8 mouse cellular contexts compared by ENCODE assay signal in genomic region chr2:165486881-165487535, GRCm38 (mm10). TPM values are rescaled to one million over a fixed set of nuclear protein-coding genes. Genes with fewer than 3 reads are reported as not detected.
DNase-seq lines count a peak whose midpoint lies in the region; ATAC-seq and TF ChIP-seq lines count a peak whose summit lies in the region.

No protein-coding gene starts in this region.

- H3K27ac ChIP-seq in heart, embryonic 10.5 days, result no peak overlapping the region
- H3K27ac ChIP-seq in forebrain, embryonic 14.5 days (ENCODE audit: low read depth, low read length), result no peak overlapping the region
- H3K27ac ChIP-seq in hindbrain, postnatal 0 days, result peak overlapping the region; percentile 26; the same call in 1 of the 2 replicates
- no peak overlapping the region for H3K27ac ChIP-seq in midbrain, embryonic 10.5 days (replicated peaks)
- H3K27ac ChIP-seq in spleen, adult 2 months (ENCODE audit: insufficient read depth, low read length), result no peak overlapping the region

- H3K4me2 ChIP-seq in forebrain, embryonic 14.5 days (ENCODE audit: low read length), result no peak overlapping the region
- H3K4me2 ChIP-seq in hindbrain, postnatal 0 days (ENCODE audit: low read depth, low read length), result no peak overlapping the region

- peak; percentile 91 for DNase-seq in heart, adult 11 months
- DNase-seq in heart, embryonic 10.5 days (ENCODE audit: low spot score), result no peak
- DNase-seq in brain, embryonic 14.5 days (ENCODE audit: low read depth), result peak; percentile 80
- peak; percentile 79 for DNase-seq in forebrain, embryonic 14.5 days (ENCODE audit: low spot score)
- peak; percentile 80 for DNase-seq in hindbrain, postnatal 0 days (ENCODE audit: low spot score)
- DNase-seq in left cerebral cortex, postnatal 14 days (ENCODE audit: low spot score in 2 of 2), result peak; percentile 69 to 76
- peak; percentile 66 for DNase-seq in midbrain, embryonic 10.5 days (ENCODE audit: low spot score)
- DNase-seq in spleen, adult 2 months (ENCODE audit: low read depth in 1 of 2, low spot score in 2 of 2), result peak in 1 of 2 experiments; percentile 43

- 24% methylated on average over 8 of the region's 8 CpGs for WGBS in heart, embryonic 10.5 days
- WGBS in forebrain, embryonic 14.5 days, result 24% methylated on average over 8 of the region's 8 CpGs
- 14% methylated on average over 8 of the region's 8 CpGs for WGBS in hindbrain, postnatal 0 days
- 27% methylated on average over 8 of the region's 8 CpGs for WGBS in midbrain, embryonic 10.5 days
- 15% methylated on average over 8 of the region's 8 CpGs for WGBS in spleen, adult 2 months

- intact Hi-C loops in left cerebral cortex, postnatal 14 days (cut with DNase I), result loop anchor here (2.0 to 10.0 kb wide), 2 partner anchors 94 to 412 kb away; no protein-coding TSS in a partner anchor

- ATAC-seq in forebrain, embryonic 14.5 days, result peak; percentile 74
- peak; percentile 76 for ATAC-seq in hindbrain, postnatal 0 days

- H3K36me3 ChIP-seq in heart, embryonic 10.5 days, result peaks cover 29% of the 10 kb centered on the region
- H3K36me3 ChIP-seq in forebrain, embryonic 14.5 days (ENCODE audit: control insufficient read depth, insufficient read depth, low read length), result peaks cover 33% of the 10 kb centered on the region
- H3K36me3 ChIP-seq in hindbrain, postnatal 0 days (ENCODE audit: insufficient read depth, low read length), result peaks cover 19% of the 10 kb centered on the region; the same call in 1 of the 2 replicates
- peaks cover 31% of the 10 kb centered on the region for H3K36me3 ChIP-seq in midbrain, embryonic 10.5 days
- H3K36me3 ChIP-seq in spleen, adult 2 months (ENCODE audit: control insufficient read depth, insufficient read depth, low read length), result peaks cover 2% of the 10 kb centered on the region; the same call in 1 of the 2 replicates

- no peak overlapping the region for H3K4me3 ChIP-seq in heart, embryonic 10.5 days
- H3K4me3 ChIP-seq in forebrain, embryonic 14.5 days (ENCODE audit: low read depth, low read length), result no peak overlapping the region
- no peak overlapping the region for H3K4me3 ChIP-seq in hindbrain, postnatal 0 days (ENCODE audit: low read length)
- H3K4me3 ChIP-seq in midbrain, embryonic 10.5 days, result no peak overlapping the region
- no peak overlapping the region for H3K4me3 ChIP-seq in spleen, adult 2 months (ENCODE audit: extremely low read depth, insufficient read depth, insufficient read length)

- H3K9me3 ChIP-seq in heart, embryonic 10.5 days, result no peaks in the 10 kb centered on the region
- H3K9me3 ChIP-seq in forebrain, embryonic 14.5 days (replicated peaks; ENCODE audit: control insufficient read depth, low read length), result no peaks in the 10 kb centered on the region
- H3K9me3 ChIP-seq in hindbrain, postnatal 0 days (ENCODE audit: low read length), result no peaks in the 10 kb centered on the region
- H3K9me3 ChIP-seq in midbrain, embryonic 10.5 days (replicated peaks), result no peaks in the 10 kb centered on the region

- TF ChIP-seq POLR2A in brain, embryonic 14.5 days (IDR thresholded peaks at IDR 0.05; ENCODE audit: borderline replicate concordance, extremely low read depth, insufficient read depth, insufficient read length, poor library complexity, severe bottlenecking), result no peak
- no peak for TF ChIP-seq POLR2A in spleen, adult 2 months (IDR thresholded peaks at IDR 0.05; ENCODE audit: low read depth, low read length)

- peaks cover 7% of the 10 kb centered on the region; the same call in 1 of the 2 replicates for H3K27me3 ChIP-seq in heart, embryonic 10.5 days (ENCODE audit: insufficient read depth, poor library complexity, severe bottlenecking)
- H3K27me3 ChIP-seq in forebrain, embryonic 14.5 days (replicated peaks; ENCODE audit: control insufficient read depth, insufficient read depth, low read length), result no peaks in the 10 kb centered on the region
- no peaks in the 10 kb centered on the region for H3K27me3 ChIP-seq in hindbrain, postnatal 0 days (ENCODE audit: insufficient read depth, low read length)
- no peaks in the 10 kb centered on the region for H3K27me3 ChIP-seq in midbrain, embryonic 10.5 days (ENCODE audit: low read depth, poor library complexity, severe bottlenecking)
- no peaks in the 10 kb centered on the region for H3K27me3 ChIP-seq in spleen, adult 2 months (ENCODE audit: control insufficient read depth, insufficient read depth, low read length)

- H3K4me1 ChIP-seq in heart, embryonic 10.5 days, result peaks cover 8% of the 10 kb centered on the region; the same call in 1 of the 2 replicates
- H3K4me1 ChIP-seq in forebrain, embryonic 14.5 days (ENCODE audit: control insufficient read depth, insufficient read depth, low read length), result 0 out of 2 replicates have a peak, but pooled peaks cover 1% of the 10 kb centered on the region
- H3K4me1 ChIP-seq in hindbrain, postnatal 0 days (ENCODE audit: insufficient read depth, low read length), result peaks cover 5% of the 10 kb centered on the region; the same call in 1 of the 2 replicates
- H3K4me1 ChIP-seq in midbrain, embryonic 10.5 days, result peaks cover 24% of the 10 kb centered on the region
- no peaks in the 10 kb centered on the region for H3K4me1 ChIP-seq in spleen, adult 2 months (ENCODE audit: control insufficient read depth, insufficient read depth, insufficient read length)

- peak; percentile 99 for TF ChIP-seq CTCF in brain, embryonic 14.5 days (IDR thresholded peaks at IDR 0.05; ENCODE audit: borderline replicate concordance, extremely low read depth, insufficient read depth, insufficient read length)
- peak; percentile 99 for TF ChIP-seq CTCF in hindbrain, postnatal 0 days (IDR thresholded peaks at IDR 0.05; ENCODE audit: low read depth)
- peak; percentile 90 for TF ChIP-seq CTCF in spleen, adult 2 months (IDR thresholded peaks at IDR 0.05; ENCODE audit: extremely low read depth, insufficient read depth, insufficient read length, insufficient replicate concordance)

- no peak overlapping the region for H3K9ac ChIP-seq in forebrain, embryonic 14.5 days (ENCODE audit: low read length)
- no peak overlapping the region; the same call in 1 of the 2 replicates for H3K9ac ChIP-seq in hindbrain, postnatal 0 days (replicated peaks; ENCODE audit: low read length)

RNA-seq across cellular contexts. Expression of gene Trp53rka, which starts 6.1 kb away (rescaled TPM):
- polyA plus RNA-seq in heart, embryonic 10.5 days (2016; fragmentation: Nextera tagmentation; extraction: Ambion mirVana), result 31.7 and 42.2 TPM in 2 replicates
- polyA plus RNA-seq in brain, embryonic 14.5 days (2012; rRNA removed), result 40.4 and 43.8 TPM in 2 replicates
- 37.0 and 45.0 TPM in 2 replicates for polyA plus RNA-seq in forebrain, embryonic 14.5 days (2014; fragmentation: Nextera tagmentation; extraction: Ambion mirVana)
- total RNA-seq in hindbrain, postnatal 0 days (2014; rRNA removed), result 39.7 and 41.2 TPM in 2 replicates
- polyA plus RNA-seq in hindbrain, postnatal 0 days (2015; fragmentation: Nextera tagmentation; extraction: Ambion mirVana), result 35.0 and 35.7 TPM in 2 replicates
- total RNA-seq in left cerebral cortex, postnatal 14 days (2021), result 10 to 100 TPM; 19.9 to 22.1 TPM
- 53.2 and 56.9 TPM in 2 replicates for polyA plus RNA-seq in midbrain, embryonic 10.5 days (2016; fragmentation: Nextera tagmentation; extraction: Ambion mirVana)
- polyA plus RNA-seq in spleen, adult 2 months (2012; rRNA removed), result 15.6 and 26.4 TPM in 2 replicates

RNA-seq across cellular contexts. Expression of gene Slc13a3, which starts 14.0 kb away (rescaled TPM):
- 0.14 and 0.53 TPM in 2 replicates for polyA plus RNA-seq in heart, embryonic 10.5 days (2016; fragmentation: Nextera tagmentation; extraction: Ambion mirVana)
- polyA plus RNA-seq in brain, embryonic 14.5 days (2012; rRNA removed), result 4.7 and 5.1 TPM in 2 replicates
- polyA plus RNA-seq in forebrain, embryonic 14.5 days (2014; fragmentation: Nextera tagmentation; extraction: Ambion mirVana), result 5.8 and 8.6 TPM in 2 replicates
- 25.2 and 29.3 TPM in 2 replicates for total RNA-seq in hindbrain, postnatal 0 days (2014; rRNA removed)
- polyA plus RNA-seq in hindbrain, postnatal 0 days (2015; fragmentation: Nextera tagmentation; extraction: Ambion mirVana), result 15.5 and 17.8 TPM in 2 replicates
- 10 to 100 TPM; 18.6 to 19.9 TPM for total RNA-seq in left cerebral cortex, postnatal 14 days (2021)
- 0.48 and 1.3 TPM in 2 replicates for polyA plus RNA-seq in midbrain, embryonic 10.5 days (2016; fragmentation: Nextera tagmentation; extraction: Ambion mirVana)
- 0.94 and 1.4 TPM in 2 replicates for polyA plus RNA-seq in spleen, adult 2 months (2012; rRNA removed)

RNA-seq across cellular contexts. Expression of gene Slc2a10, which starts 16.6 kb away (rescaled TPM):
- 4.2 and 4.6 TPM in 2 replicates for polyA plus RNA-seq in heart, embryonic 10.5 days (2016; fragmentation: Nextera tagmentation; extraction: Ambion mirVana)
- 2.4 and 3.2 TPM in 2 replicates for polyA plus RNA-seq in brain, embryonic 14.5 days (2012; rRNA removed)
- polyA plus RNA-seq in forebrain, embryonic 14.5 days (2014; fragmentation: Nextera tagmentation; extraction: Ambion mirVana), result 1.2 and 1.8 TPM in 2 replicates
- 4.5 and 4.9 TPM in 2 replicates for total RNA-seq in hindbrain, postnatal 0 days (2014; rRNA removed)
- 2.8 and 3.1 TPM in 2 replicates for polyA plus RNA-seq in hindbrain, postnatal 0 days (2015; fragmentation: Nextera tagmentation; extraction: Ambion mirVana)
- 1 to 10 TPM in 1 of 2 experiments, under 1 TPM in 1; 0.92 to 2.2 TPM for total RNA-seq in left cerebral cortex, postnatal 14 days (2021)
- polyA plus RNA-seq in midbrain, embryonic 10.5 days (2016; fragmentation: Nextera tagmentation; extraction: Ambion mirVana), result 4.0 and 4.4 TPM in 2 replicates
- polyA plus RNA-seq in spleen, adult 2 months (2012; rRNA removed), result 0.83 and 1.3 TPM in 2 replicates
